Mouse (Mus musculus) ovary, adult 10 weeks (tissue): ENCODE measurements around the gene Kctd6. TPM values are rescaled to one million over a fixed set of nuclear protein-coding genes. Genes with fewer than 3 reads are reported as not detected.

ENCODE experiments used
- polyA plus RNA-seq: library from polyadenylated mRNA; stranded (reverse); fragments of 350-450 nt; fragmentation: Illumina TruSeq; extraction: RNeasy Lipid Tissue Mini Kit (QIAGEN cat#74804); gene quantifications from one replicate; pipeline ENCODE4 v1.2.3, GENCODE M21; 2014

The Kctd6 gene
- 28.0 TPM for polyA plus RNA-seq

GRCm38 (mm10) chr14:8213803-8214224 is at the start of gene Kctd6:
Gene Kctd6, plus strand, starts transcription at chr14:8214140.

DNA sequence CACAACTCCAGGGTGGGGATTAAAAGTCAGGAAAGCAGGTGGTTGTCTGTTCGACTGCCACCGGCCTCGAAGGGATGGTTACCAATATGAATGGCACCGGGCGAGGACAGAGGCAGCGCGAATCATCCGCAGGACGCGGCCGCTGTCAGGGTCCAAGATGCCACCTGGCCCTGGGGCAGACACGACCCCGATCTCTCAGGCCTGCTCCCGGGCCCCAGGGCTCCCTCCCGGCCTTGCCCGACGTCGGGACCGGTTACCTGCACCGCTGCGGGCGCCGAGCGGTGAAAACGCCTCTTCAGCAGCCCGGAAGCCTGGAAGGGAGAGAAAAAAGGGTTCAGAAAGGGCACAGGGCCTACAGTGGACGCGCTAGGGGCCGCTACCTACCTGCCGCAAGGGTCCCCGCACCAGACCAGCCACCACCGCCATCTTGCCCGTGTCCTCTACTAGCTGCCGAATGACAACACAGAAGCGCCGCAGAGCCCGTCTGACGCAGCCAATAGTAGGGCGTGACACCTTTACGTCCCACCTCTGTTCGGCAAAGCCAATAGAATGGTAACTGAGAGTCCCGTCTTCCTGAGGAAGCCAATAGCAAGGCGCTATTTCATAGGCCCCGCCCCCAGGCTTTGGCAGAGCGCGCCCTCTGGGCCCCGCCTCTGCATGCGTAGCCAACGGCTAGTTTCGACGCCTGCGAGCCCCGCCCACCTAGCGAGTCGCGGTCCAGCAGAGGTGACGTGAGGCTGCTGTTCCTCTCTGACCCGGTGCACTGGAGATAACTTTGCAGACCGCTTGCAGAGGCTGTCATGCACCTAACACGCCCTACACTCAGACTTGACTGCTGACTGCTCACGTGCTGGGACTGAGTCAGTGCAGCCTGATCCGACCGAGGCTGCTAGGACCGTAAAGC is 41.2 kb upstream of the Kctd6 start, which contains the start of gene Pdhb:
Gene Pdhb (minus strand): TSS at position 519 of the 904 bp plus-strand sequence.

GRCm38 (mm10) chr14:8259166-8259565 is 45.2 kb downstream of the Kctd6 start, which contains the start of gene Acox2:
Gene Acox2, minus strand, starts transcription at chr14:8259353.

Other genes starting within 250 kb of the Kctd6 start
- gene Dnase1l3, start 219.6 kb upstream of the Kctd6 start, polyA plus RNA-seq, result 0.31 TPM
- gene Abhd6, start 211.2 kb upstream of the Kctd6 start, polyA plus RNA-seq, result 13.7 TPM
- 64.5 TPM for gene Rpp14, start 133.8 kb upstream of the Kctd6 start, polyA plus RNA-seq
- gene Pxk, start 115.9 kb upstream of the Kctd6 start, polyA plus RNA-seq, result 32.8 TPM
- gene Pdhb, start 41.1 kb upstream of the Kctd6 start, polyA plus RNA-seq, result 169 TPM
- gene Acox2, start 45.2 kb downstream of the Kctd6 start, polyA plus RNA-seq, result 3.2 TPM
- gene Fam107a, start 103.9 kb downstream of the Kctd6 start, polyA plus RNA-seq, result 9.0 TPM
- not detected for gene Oit1, start 164.6 kb downstream of the Kctd6 start, polyA plus RNA-seq